Mouse (Mus musculus): Measurements from ENCODE around the gene Ppih. TPM values are rescaled to one million over a fixed set of nuclear protein-coding genes. Genes with fewer than 3 reads are reported as not detected.

Ppih gene
- polyA plus RNA-seq, 1 experiment from 2014 or later: 123 TPM

DNA sequence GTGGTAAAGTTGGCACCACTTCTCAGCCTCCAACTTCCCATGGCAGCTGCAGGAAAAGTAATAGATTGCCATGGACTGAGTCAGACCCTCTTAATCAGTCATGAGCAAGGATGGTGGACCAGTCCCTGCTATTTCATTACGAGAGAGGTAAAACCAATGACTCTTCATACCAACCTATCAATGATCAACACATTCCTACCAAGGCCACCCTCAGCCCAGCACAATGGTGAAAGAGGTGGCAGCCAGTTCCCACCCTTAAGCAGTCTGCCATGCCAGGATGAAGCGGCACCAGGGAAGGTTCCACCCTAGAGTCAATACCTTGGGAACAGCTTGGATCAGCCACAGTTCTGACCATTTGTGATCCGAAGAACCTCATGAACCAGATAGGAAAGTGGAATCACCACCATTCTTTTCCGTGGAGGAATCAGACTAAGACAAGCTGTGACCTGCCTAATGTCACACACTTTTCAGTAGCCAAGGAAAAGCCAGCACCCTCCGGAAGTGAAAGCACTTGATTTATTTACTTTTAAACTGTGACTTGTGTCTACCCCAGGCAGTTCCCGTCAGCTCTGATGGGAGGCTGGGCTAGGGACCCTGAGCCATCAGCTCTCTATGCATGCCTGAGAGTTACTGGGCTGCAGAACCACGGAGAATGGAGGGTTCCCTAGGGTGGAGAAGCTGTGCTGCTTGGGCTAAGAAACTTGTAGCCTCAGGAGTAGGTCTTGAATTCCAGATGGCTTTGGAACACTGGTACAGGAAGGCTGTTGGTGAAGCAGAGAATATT, 68.1 kb downstream of the Ppih start:
- no peak overlapping the region for H3K27ac ChIP-seq
- no peak overlapping the region for H3K4me2 ChIP-seq
- no peaks in the 10 kb centered on the region for H3K27me3 ChIP-seq
- WGBS: 83% methylated on average over 7 of the region's 7 CpGs
- no peaks in the 10 kb centered on the region for H3K9me3 ChIP-seq (replicated peaks)
- no peak overlapping the region for H3K9ac ChIP-seq
- no peak overlapping the region for H3K4me3 ChIP-seq
- peaks cover 9% of the 10 kb centered on the region for H3K36me3 ChIP-seq (ENCODE audit: poor library complexity, severe bottlenecking)
- H3K4me1 ChIP-seq: peaks cover 35% of the 10 kb centered on the region
- ATAC-seq: no peak

Other genes with a start within 250 kb of the Ppih start
- 95.4 and 96.2 TPM in 2 replicates for gene Slc2a1, start 211.8 kb downstream of the Ppih start, polyA plus RNA-seq (2015; fragmentation: Nextera tagmentation; extraction: Ambion mirVana)
- gene Zfp691, start 146.4 kb downstream of the Ppih start, polyA plus RNA-seq (2015; fragmentation: Nextera tagmentation; extraction: Ambion mirVana): 9.1 and 9.3 TPM in 2 replicates
- gene Ermap, start 130.5 kb downstream of the Ppih start, polyA plus RNA-seq (2015; fragmentation: Nextera tagmentation; extraction: Ambion mirVana): 0.87 and 2.1 TPM in 2 replicates
- gene Svbp, start 125.2 kb downstream of the Ppih start, polyA plus RNA-seq (2015; fragmentation: Nextera tagmentation; extraction: Ambion mirVana): 212 and 215 TPM in 2 replicates
- not detected in 2 replicates for gene Tmem269, start 102.3 kb downstream of the Ppih start, polyA plus RNA-seq (2015; fragmentation: Nextera tagmentation; extraction: Ambion mirVana)
- gene AU022252, start 87.8 kb downstream of the Ppih start, polyA plus RNA-seq (2015; fragmentation: Nextera tagmentation; extraction: Ambion mirVana): 28.0 and 30.9 TPM in 2 replicates
- 7.6 and 8.1 TPM in 2 replicates for gene P3h1, start 87.6 kb downstream of the Ppih start, polyA plus RNA-seq (2015; fragmentation: Nextera tagmentation; extraction: Ambion mirVana)
- gene Cldn19, start 65.1 kb downstream of the Ppih start, polyA plus RNA-seq (2015; fragmentation: Nextera tagmentation; extraction: Ambion mirVana): 0.18 TPM in 2 replicates
- gene Ybx1, start 25.9 kb downstream of the Ppih start, polyA plus RNA-seq (2015; fragmentation: Nextera tagmentation; extraction: Ambion mirVana): 763 and 887 TPM in 2 replicates
- 12.4 and 12.5 TPM in 2 replicates for gene Ccdc30, start 95.0 kb upstream of the Ppih start, polyA plus RNA-seq (2015; fragmentation: Nextera tagmentation; extraction: Ambion mirVana)
- 15.4 and 17.9 TPM in 2 replicates for gene Ppcs, start 101.9 kb upstream of the Ppih start, polyA plus RNA-seq (2015; fragmentation: Nextera tagmentation; extraction: Ambion mirVana)
- gene Zmynd12, start 102.3 kb upstream of the Ppih start, polyA plus RNA-seq (2015; fragmentation: Nextera tagmentation; extraction: Ambion mirVana): 0.26 and 0.35 TPM in 2 replicates
- gene Rimkla, start 172.1 kb upstream of the Ppih start, polyA plus RNA-seq (2015; fragmentation: Nextera tagmentation; extraction: Ambion mirVana): 12.2 and 12.6 TPM in 2 replicates
- 23.8 and 25.4 TPM in 2 replicates for gene Foxj3, start 216.5 kb upstream of the Ppih start, polyA plus RNA-seq (2015; fragmentation: Nextera tagmentation; extraction: Ambion mirVana)
- gene Frg2f1, start 219.0 kb upstream of the Ppih start, polyA plus RNA-seq (2015; fragmentation: Nextera tagmentation; extraction: Ambion mirVana): 4.8 TPM in 2 replicates